Mouse (Mus musculus) midbrain, embryonic 15.5 days (tissue): ENCODE measurements around the gene Il12a. TPM values are rescaled to one million over a fixed set of nuclear protein-coding genes. Genes with fewer than 3 reads are reported as not detected.
"Not testable (repeated sequence)": the region's sequence is repeated elsewhere in the genome, so short reads cannot be mapped to it uniquely, and the experiment has no call there.

Experiments used
- ATAC-seq: fragments of 200-750 bp; cut with Nextera tagmentation; replicated peaks from 2 replicates; pipeline ENCODE4 v1.8.0; 2017; ENCODE audit warnings: moderate TSS enrichment
- H3K27ac ChIP-seq: fragments of 300-500 bp; sonication (generic); 2 replicates; pipeline ENCODE4 v1.5.1; 2015; ENCODE audit warnings: mild to moderate bottlenecking, inconsistent platforms
- H3K27me3 ChIP-seq: fragments of 300-500 bp; sonication (generic); replicated peaks from 2 replicates; pipeline ENCODE4 v1.6.1; 2015; ENCODE audit warnings: inconsistent platforms
- H3K36me3 ChIP-seq: fragments of 300-500 bp; sonication (generic); replicated peaks from 2 replicates; pipeline ENCODE4 v1.6.1; 2015; ENCODE audit warnings: inconsistent platforms
- H3K4me1 ChIP-seq: fragments of 300-500 bp; sonication (generic); 2 replicates; pipeline ENCODE4 v1.6.1; 2015; ENCODE audit warnings: inconsistent platforms
- H3K4me2 ChIP-seq: fragments of 300-500 bp; sonication (generic); 2 replicates; pipeline ENCODE4 v1.6.1; 2015; ENCODE audit warnings: inconsistent platforms, mild to moderate bottlenecking, moderate library complexity
- H3K4me3 ChIP-seq: fragments of 300-500 bp; sonication (generic); 2 replicates; pipeline ENCODE4 v1.5.1; 2015; ENCODE audit warnings: mild to moderate bottlenecking, inconsistent platforms
- H3K9ac ChIP-seq: fragments of 300-500 bp; sonication (generic); 2 replicates; pipeline ENCODE4 v1.6.1; 2015; ENCODE audit warnings: mild to moderate bottlenecking, inconsistent platforms
- H3K9me3 ChIP-seq: fragments of 300-500 bp; sonication (generic); 2 replicates; pipeline ENCODE4 v1.6.1; 2016; ENCODE audit warnings: inconsistent platforms
- WGBS: fragments of 180-500 bp; shearing (Covaris S2); methylation state at CpG from one replicate; pipeline ENCODE4 v1.1.7; 2015; ENCODE audit warnings: mixed read lengths; 5-methylcytosine and 5-hydroxymethylcytosine counted together
- polyA plus RNA-seq: library from polyadenylated mRNA; unstranded; fragments of >200 nt; fragmentation: Nextera tagmentation; extraction: Ambion mirVana; gene quantifications from 2 replicates; pipeline ENCODE4 v1.2.1, GENCODE M21; 2015

Il12a gene
- polyA plus RNA-seq, 1 experiment from 2014 or later = not detected

- H3K36me3 ChIP-seq = no peaks in the 10 kb centered on the region
- H3K9me3 ChIP-seq = no peaks in the 10 kb centered on the region
- H3K4me1 ChIP-seq = no peaks in the 10 kb centered on the region
- ATAC-seq = no peak
- no peak overlapping the region for H3K9ac ChIP-seq
- H3K4me2 ChIP-seq = no peak overlapping the region
- H3K4me3 ChIP-seq = no peak overlapping the region
- H3K27ac ChIP-seq = no peak overlapping the region
- WGBS = 84% methylated on average over 5 of the region's 5 CpGs
- H3K27me3 ChIP-seq = no peaks in the 10 kb centered on the region
Observed at GRCm38 (mm10) chr3:68711510-68711909, 21.1 kb downstream of the Il12a start.

- Histone ChIP-seq H3K27ac (no peak overlapping the region), H3K4me2 (no peak overlapping the region), H3K27me3 (no peaks in the 10 kb centered on the region), H3K4me1 (no peaks in the 10 kb centered on the region), H3K4me3 (no peak overlapping the region), H3K36me3 (no peaks in the 10 kb centered on the region), H3K9ac (no peak overlapping the region), H3K9me3 (no peaks in the 10 kb centered on the region)
- WGBS = 14% methylated on average over 7 of the region's 7 CpGs
- ATAC-seq = 0 out of 2 replicates have a peak, but pooled peaks have one; percentile 46
Observed at GRCm38 (mm10) chr3:68713550-68713949, 23.1 kb downstream of the Il12a start.

- not testable (repeated sequence) for H3K9ac ChIP-seq, ATAC-seq, H3K27ac ChIP-seq, H3K36me3 ChIP-seq, H3K9me3 ChIP-seq, H3K4me2 ChIP-seq, H3K4me3 ChIP-seq, H3K27me3 ChIP-seq, H3K4me1 ChIP-seq
- 42% methylated on average over 5 of the region's 5 CpGs for WGBS
Observed at GRCm38 (mm10) chr3:68717346-68717745, 26.9 kb downstream of the Il12a start.

GRCm38 (mm10) chr3:68719229-68719819 is 28.9 kb downstream of the Il12a start:
- Histone ChIP-seq H3K27me3 (no peaks in the 10 kb centered on the region), H3K4me2 (no peak overlapping the region), H3K9ac (no peak overlapping the region), H3K4me1 (no peaks in the 10 kb centered on the region), H3K9me3 (no peaks in the 10 kb centered on the region), H3K27ac (no peak overlapping the region), H3K36me3 (no peaks in the 10 kb centered on the region), H3K4me3 (no peak overlapping the region)
- whole genome bisulfite sequencing = 66% methylated on average over 8 of the region's 8 CpGs
- ATAC-seq = no peak

- no peaks in the 10 kb centered on the region for H3K9me3 ChIP-seq
- H3K9ac ChIP-seq = no peak overlapping the region
- ATAC-seq = peak; percentile 52; the same call in 1 of the 2 replicates
- no peak overlapping the region for H3K4me3 ChIP-seq
- no peak overlapping the region for H3K4me2 ChIP-seq
- H3K27ac ChIP-seq = no peak overlapping the region
- H3K27me3 ChIP-seq = no peaks in the 10 kb centered on the region
- WGBS = 42% methylated on average over 13 of the region's 13 CpGs
- no peaks in the 10 kb centered on the region for H3K36me3 ChIP-seq
- no peaks in the 10 kb centered on the region for H3K4me1 ChIP-seq
Observed at GRCm38 (mm10) chr3:68720258-68720657, 29.8 kb downstream of the Il12a start.

GRCm38 (mm10) chr3:68741955-68742354 is 51.5 kb downstream of the Il12a start:
- Histone ChIP-seq H3K4me2 (no peak overlapping the region), H3K9ac (no peak overlapping the region), H3K9me3 (no peaks in the 10 kb centered on the region), H3K4me1 (no peaks in the 10 kb centered on the region), H3K27me3 (no peaks in the 10 kb centered on the region), H3K4me3 (no peak overlapping the region), H3K27ac (no peak overlapping the region), H3K36me3 (no peaks in the 10 kb centered on the region)
- no peak for ATAC-seq
- WGBS = 83% methylated on average over 7 of the region's 7 CpGs

- Histone ChIP-seq H3K27me3 (no peaks in the 10 kb centered on the region), H3K27ac (no peak overlapping the region), H3K4me2 (no peak overlapping the region), H3K4me1 (no peaks in the 10 kb centered on the region), H3K36me3 (no peaks in the 10 kb centered on the region), H3K9ac (no peak overlapping the region), H3K4me3 (no peak overlapping the region), H3K9me3 (no peaks in the 10 kb centered on the region)
- 80% methylated on average over 9 of the region's 9 CpGs for WGBS
- no peak for ATAC-seq
Observed at GRCm38 (mm10) chr3:68742718-68743471, 52.5 kb downstream of the Il12a start.

GRCm38 (mm10) chr3:68743472-68743732 is 53.0 kb downstream of the Il12a start:
- H3K4me2 ChIP-seq = no peak overlapping the region
- H3K9ac ChIP-seq = no peak overlapping the region
- no peak overlapping the region for H3K4me3 ChIP-seq
- ATAC-seq = no peak
- H3K27ac ChIP-seq = no peak overlapping the region
- H3K36me3 ChIP-seq = no peaks in the 10 kb centered on the region
- H3K9me3 ChIP-seq = no peaks in the 10 kb centered on the region
- WGBS = 62% methylated on average over 3 of the region's 3 CpGs
- no peaks in the 10 kb centered on the region for H3K27me3 ChIP-seq
- H3K4me1 ChIP-seq = no peaks in the 10 kb centered on the region

- H3K9ac ChIP-seq = no peak overlapping the region
- H3K27ac ChIP-seq = no peak overlapping the region
- H3K27me3 ChIP-seq = no peaks in the 10 kb centered on the region
- H3K4me2 ChIP-seq = no peak overlapping the region
- no peaks in the 10 kb centered on the region for H3K9me3 ChIP-seq
- H3K4me1 ChIP-seq = no peaks in the 10 kb centered on the region
- ATAC-seq = 0 out of 2 replicates have a peak, but pooled peaks have one; percentile 24
- no peaks in the 10 kb centered on the region for H3K36me3 ChIP-seq
- H3K4me3 ChIP-seq = no peak overlapping the region
- 83% methylated on average over 1 of the region's 1 CpGs for WGBS
Observed at GRCm38 (mm10) chr3:68744162-68744561, 53.7 kb downstream of the Il12a start.

GRCm38 (mm10) chr3:68745033-68745432 is 54.6 kb downstream of the Il12a start:
- no peaks in the 10 kb centered on the region for H3K9me3 ChIP-seq
- ATAC-seq = no peak
- no peaks in the 10 kb centered on the region for H3K36me3 ChIP-seq
- whole genome bisulfite sequencing = 86% methylated on average over 5 of the region's 5 CpGs
- no peak overlapping the region for H3K27ac ChIP-seq
- no peaks in the 10 kb centered on the region for H3K4me1 ChIP-seq
- H3K4me2 ChIP-seq = no peak overlapping the region
- no peaks in the 10 kb centered on the region for H3K27me3 ChIP-seq
- no peak overlapping the region for H3K9ac ChIP-seq
- H3K4me3 ChIP-seq = no peak overlapping the region

GRCm38 (mm10) chr3:68746282-68746681 is 55.8 kb downstream of the Il12a start:
- H3K27me3 ChIP-seq, H3K36me3 ChIP-seq, H3K4me1 ChIP-seq, H3K4me3 ChIP-seq, H3K9ac ChIP-seq, ATAC-seq, H3K4me2 ChIP-seq, H3K9me3 ChIP-seq, H3K27ac ChIP-seq: not testable (repeated sequence)
- 90% methylated on average over 4 of the region's 4 CpGs for WGBS
